Mouse (Mus musculus): Measurements from ENCODE around the gene G0s2. TPM values are rescaled to one million over a fixed set of nuclear protein-coding genes. Genes with fewer than 3 reads are reported as not detected.

The G0s2 gene
- total RNA-seq, 2 experiments from 2014 or later = 4.7 to 6.2 TPM

DNA sequence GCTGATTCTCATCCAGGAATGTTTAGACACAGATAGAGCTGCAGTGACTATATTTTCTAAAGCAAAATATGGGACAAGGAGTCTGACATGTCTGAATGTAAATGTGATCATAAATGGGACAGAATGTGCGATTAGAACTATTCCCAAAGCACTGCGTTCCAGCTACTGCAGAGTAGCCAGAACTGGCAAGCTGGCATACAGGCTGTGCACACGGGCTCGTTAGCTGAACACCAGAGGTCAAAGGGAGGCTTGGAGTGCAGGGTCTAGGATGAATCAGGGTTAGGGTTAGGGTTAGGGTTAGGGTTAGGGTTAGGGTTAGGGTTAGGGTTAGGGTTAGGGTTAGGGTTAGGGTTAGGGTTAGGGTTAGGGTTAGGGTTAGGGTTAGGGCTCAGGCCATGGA lies 45.5 kb downstream of the G0s2 start:
- no peak for DNase-seq (ENCODE audit: extremely low spot score in 1 of 2, low spot score in 2 of 2)
- intact Hi-C loops (cut with DNase I) = no loop called here

DNA sequence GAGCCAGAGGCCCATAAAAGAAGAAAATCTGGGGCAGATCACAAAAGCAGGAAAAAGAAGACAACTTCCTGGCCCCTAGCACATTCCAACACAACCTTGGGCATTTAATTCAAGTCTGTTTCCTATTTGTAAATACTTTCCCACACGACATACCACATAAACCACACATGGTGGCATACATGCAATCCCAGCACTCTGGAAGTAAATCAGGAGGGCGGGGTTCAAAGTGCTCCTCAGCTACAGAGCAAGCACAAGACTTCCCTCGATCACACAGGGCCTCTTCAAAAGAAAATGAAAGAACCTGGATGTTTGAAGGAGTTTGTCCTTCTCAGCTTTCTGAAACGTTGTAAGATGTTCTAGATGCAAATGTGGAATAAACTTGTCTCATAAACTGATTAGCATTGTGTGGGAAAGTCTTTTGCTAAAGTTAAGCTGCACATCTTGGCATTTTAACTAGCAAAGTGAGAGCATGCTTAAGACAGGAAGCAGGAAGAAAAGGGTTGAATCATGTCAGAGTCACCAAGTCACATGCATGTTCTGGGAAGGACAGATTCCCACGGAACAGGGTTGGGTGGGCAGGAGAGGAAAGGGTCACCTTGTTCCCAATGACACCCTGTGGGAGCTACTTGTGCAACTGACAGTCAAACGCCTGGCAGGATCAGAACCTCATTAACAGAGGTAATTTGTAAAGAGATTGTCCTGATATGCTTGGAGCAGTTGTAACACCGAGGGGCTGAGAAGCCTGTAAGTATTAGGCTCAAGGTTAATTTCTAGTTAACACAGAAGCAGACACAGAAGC lies 46.1 kb downstream of the G0s2 start:
- intact Hi-C loops (cut with DNase I) = no loop called here
- DNase-seq (ENCODE audit: extremely low spot score in 1 of 2, low spot score in 2 of 2) = no peak

DNA sequence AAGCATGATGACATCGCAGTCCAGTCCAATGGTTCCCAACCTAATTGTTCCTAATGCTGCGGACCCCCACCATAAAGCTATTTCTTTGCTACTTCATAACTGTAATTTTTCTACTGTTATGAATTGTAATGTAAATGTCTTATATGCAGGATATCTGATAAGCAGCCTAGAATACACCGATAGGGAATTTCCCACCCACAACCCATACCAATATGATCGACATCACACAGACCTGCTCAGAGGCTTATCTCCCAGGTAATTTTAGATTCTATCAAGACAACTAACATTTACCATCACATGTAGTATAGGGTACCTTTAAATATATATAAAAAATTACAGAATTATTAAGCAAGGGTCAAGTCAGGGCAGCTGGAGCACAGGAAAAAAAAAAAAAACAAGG lies 46.9 kb downstream of the G0s2 start:
- intact Hi-C loops (cut with DNase I) = no loop called here
- no peak for DNase-seq (ENCODE audit: extremely low spot score in 1 of 2, low spot score in 2 of 2)

DNA sequence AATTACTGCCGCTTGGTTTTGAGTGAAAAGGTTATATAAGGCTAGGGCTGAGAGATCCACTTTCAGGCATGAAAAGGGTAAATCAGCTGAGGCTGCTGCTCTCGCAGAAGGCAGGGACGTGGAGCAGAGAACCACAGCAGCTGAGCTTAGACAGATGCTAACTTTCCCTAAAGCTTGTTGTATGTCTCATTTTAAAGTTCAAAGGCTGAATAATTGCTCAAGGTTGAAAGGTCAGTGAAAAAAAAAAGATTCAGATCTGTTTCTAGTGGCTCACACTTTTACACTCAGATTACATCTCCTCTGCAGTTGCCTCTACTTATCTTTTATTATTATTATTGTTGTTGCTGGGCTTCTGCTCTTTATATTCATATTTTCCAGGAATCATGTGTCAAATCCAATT lies 47.5 kb downstream of the G0s2 start:
- DNase-seq (ENCODE audit: extremely low spot score in 1 of 2, low spot score in 2 of 2) = no peak
- intact Hi-C loops (cut with DNase I) = no loop called here

Other genes starting within 250 kb of the G0s2 start
- gene Syt14, start 237.4 kb downstream of the G0s2 start, total RNA-seq (2021) = 10 to 100 TPM; 23.4 to 24.2 TPM
- 10 to 100 TPM; 15.0 to 17.8 TPM for gene Diexf, start 142.9 kb downstream of the G0s2 start, total RNA-seq (2021)
- 1 to 10 TPM; 1.8 to 2.8 TPM for gene Irf6, start 120.1 kb downstream of the G0s2 start, total RNA-seq (2021)
- 1 to 10 TPM; 4.6 to 5.4 TPM for gene A130010J15Rik, start 105.2 kb downstream of the G0s2 start, total RNA-seq (2021)
- gene Traf3ip3, start 71.5 kb downstream of the G0s2 start, total RNA-seq (2021) = 1 to 10 TPM; 1.8 to 3.0 TPM
- gene Lamb3, start 65.5 kb downstream of the G0s2 start, total RNA-seq (2021) = 1 to 10 TPM; 1.4 to 2.1 TPM
- 10 to 100 TPM; 15.6 to 16.5 TPM for gene Hsd11b1, start 9.1 kb downstream of the G0s2 start, total RNA-seq (2021)
- 10 to 100 TPM; 38.9 TPM for gene Camk1g, start 97.1 kb upstream of the G0s2 start, total RNA-seq (2021)

All from left cerebral cortex, postnatal 10 days (tissue).